8 mouse cellular contexts compared by ENCODE assay signal in the genomic region with DNA sequence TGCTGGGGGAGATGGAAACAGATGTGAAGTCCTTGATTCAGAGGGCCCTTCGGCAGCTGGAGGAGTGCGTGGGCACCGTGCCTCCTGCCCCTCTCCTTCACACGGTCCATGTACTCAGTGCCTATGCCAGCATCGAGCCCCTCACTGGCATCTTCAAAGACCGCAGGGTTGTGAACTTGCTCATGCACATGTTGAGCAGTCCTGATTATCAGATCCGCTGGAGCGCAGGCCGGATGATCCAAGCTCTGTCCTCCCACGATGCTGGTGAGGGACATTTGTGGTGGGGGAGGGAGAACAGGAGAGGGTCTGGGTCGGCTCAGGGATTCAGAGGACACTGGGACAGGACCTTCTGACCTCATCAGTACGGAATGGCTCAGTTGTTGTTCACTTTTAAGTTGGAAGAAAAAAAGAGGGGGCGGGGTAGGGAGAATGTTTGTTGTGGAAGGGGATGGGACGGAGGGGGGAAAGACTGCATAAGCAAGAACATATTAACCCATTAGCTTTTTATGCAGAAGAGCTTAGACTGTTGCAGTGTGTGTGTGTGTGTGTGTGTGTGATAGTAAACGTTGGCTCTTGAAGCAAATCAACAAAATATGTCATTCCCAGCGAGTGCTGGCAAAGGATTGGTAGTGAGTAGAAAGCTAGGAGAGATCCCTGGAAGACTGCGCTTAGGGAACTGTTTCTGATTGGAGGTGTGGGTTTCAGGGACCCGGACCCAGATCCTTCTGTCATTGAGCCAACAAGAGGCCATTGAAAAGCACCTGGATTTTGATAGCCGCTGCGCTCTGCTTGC. TPM values are rescaled to one million over a fixed set of nuclear protein-coding genes. Genes with fewer than 3 reads are reported as not detected.
A peak's percentile ranks its signal among the peaks of the same experiment; 100 is the strongest.
DNase-seq lines count a peak whose midpoint lies in the region; ATAC-seq and TF ChIP-seq lines count a peak whose summit lies in the region.

No protein-coding gene starts in this region.

- ATAC-seq in kidney, embryonic 16.5 days (ENCODE audit: low FRiP score, low TSS enrichment), result no peak
- no peak for ATAC-seq in embryonic facial prominence, embryonic 15.5 days (ENCODE audit: insufficient number of reproducible peaks, low FRiP score, low TSS enrichment, low read depth)
- ATAC-seq in intestine, embryonic 15.5 days, result no peak

- H3K27ac ChIP-seq in kidney, embryonic 16.5 days (ENCODE audit: low read length), result no peak overlapping the region; the same call in 1 of the 2 replicates
- no peak overlapping the region for H3K27ac ChIP-seq in kidney, adult 2 months (ENCODE audit: insufficient read depth, low read depth, low read length)
- peak overlapping the region; percentile 97 for H3K27ac ChIP-seq in embryonic facial prominence, embryonic 15.5 days (replicated peaks)
- H3K27ac ChIP-seq in intestine, embryonic 15.5 days, result no peak overlapping the region
- H3K27ac ChIP-seq in left cerebral cortex, adult 2 months, result no peak overlapping the region

- H3K79me2 ChIP-seq in myocyte (ENCODE audit: control insufficient read depth, insufficient read depth), result peaks cover 5% of the 10 kb centered on the region

- no peak for TF ChIP-seq CTCF in kidney, adult 2 months (conservative IDR thresholded peaks at IDR 0.05; ENCODE audit: insufficient read depth, insufficient read length, low read depth, low read length)
- TF ChIP-seq CTCF in left cerebral cortex, adult 2 months (IDR thresholded peaks at IDR 0.05), result no peak

- whole genome bisulfite sequencing in kidney, embryonic 16.5 days, result 58% methylated on average over 20 of the region's 20 CpGs
- 55% methylated on average over 20 of the region's 20 CpGs for WGBS in kidney, adult 2 months
- WGBS in embryonic facial prominence, embryonic 15.5 days, result 63% methylated on average over 20 of the region's 20 CpGs
- 63% methylated on average over 20 of the region's 20 CpGs for WGBS in intestine, embryonic 15.5 days

- no peak for DNase-seq in kidney, adult 2 months
- DNase-seq in left cerebral cortex, adult 2 months (ENCODE audit: extremely low spot score in 1 of 2, low spot score in 2 of 2), result no peak
- no peak for DNase-seq in natural killer cell, adult 2 months (ENCODE audit: low spot score in 2 of 2)
- no peak for DNase-seq in B cell, adult 2 months

- intact Hi-C loops in left cerebral cortex, adult 2 months (cut with DNase I), result loop anchor here (2.0 kb wide), 1 partner anchor 23 kb away; a partner anchor contains a TSS

- H3K9me3 ChIP-seq in kidney, embryonic 16.5 days (ENCODE audit: low read length), result no peaks in the 10 kb centered on the region
- no peaks in the 10 kb centered on the region for H3K9me3 ChIP-seq in embryonic facial prominence, embryonic 15.5 days (replicated peaks)
- no peaks in the 10 kb centered on the region for H3K9me3 ChIP-seq in intestine, embryonic 15.5 days

- peaks cover 54% of the 10 kb centered on the region for H3K36me3 ChIP-seq in kidney, embryonic 16.5 days (ENCODE audit: insufficient read depth, low read length)
- no peaks in the 10 kb centered on the region for H3K36me3 ChIP-seq in kidney, adult 2 months (ENCODE audit: control insufficient read depth, insufficient read depth, low read length)
- H3K36me3 ChIP-seq in embryonic facial prominence, embryonic 15.5 days, result peaks cover 55% of the 10 kb centered on the region
- peaks cover 35% of the 10 kb centered on the region for H3K36me3 ChIP-seq in intestine, embryonic 15.5 days
- H3K36me3 ChIP-seq in myocyte (ENCODE audit: control insufficient read depth, insufficient read depth), result peaks cover 5% of the 10 kb centered on the region

- peaks cover 47% of the 10 kb centered on the region for H3K4me1 ChIP-seq in kidney, embryonic 16.5 days (ENCODE audit: insufficient read depth, low read length)
- H3K4me1 ChIP-seq in kidney, adult 2 months (ENCODE audit: control insufficient read depth, insufficient read depth, low read length), result peaks cover 2% of the 10 kb centered on the region
- peaks cover 49% of the 10 kb centered on the region for H3K4me1 ChIP-seq in embryonic facial prominence, embryonic 15.5 days
- peaks cover 29% of the 10 kb centered on the region for H3K4me1 ChIP-seq in intestine, embryonic 15.5 days (replicated peaks)

- H3K4me3 ChIP-seq in kidney, embryonic 16.5 days (ENCODE audit: low read length), result peak overlapping the region; percentile 84
- no peak overlapping the region for H3K4me3 ChIP-seq in kidney, adult 2 months (ENCODE audit: insufficient read depth, low read depth, low read length)
- H3K4me3 ChIP-seq in embryonic facial prominence, embryonic 15.5 days (replicated peaks), result peak overlapping the region; percentile 71
- H3K4me3 ChIP-seq in intestine, embryonic 15.5 days (replicated peaks), result peak overlapping the region; percentile 76
- H3K4me3 ChIP-seq in myocyte, result peak overlapping the region; percentile 38
- no peak overlapping the region for H3K4me3 ChIP-seq in left cerebral cortex, adult 2 months

- H3ac ChIP-seq in myocyte (ENCODE audit: control insufficient read depth, insufficient read length), result no peak overlapping the region

- peak overlapping the region; percentile 88 for H3K4me2 ChIP-seq in kidney, embryonic 16.5 days (replicated peaks; ENCODE audit: low read depth, low read length)
- peak overlapping the region; percentile 80 for H3K4me2 ChIP-seq in embryonic facial prominence, embryonic 15.5 days (replicated peaks)
- H3K4me2 ChIP-seq in intestine, embryonic 15.5 days (replicated peaks), result peak overlapping the region; percentile 74
- peak overlapping the region; percentile 45 for H3K4me2 ChIP-seq in myocyte (ENCODE audit: low read depth)

- peak overlapping the region; percentile 92 for H3K9ac ChIP-seq in kidney, embryonic 16.5 days (replicated peaks; ENCODE audit: low read length)
- peak overlapping the region; percentile 73 for H3K9ac ChIP-seq in embryonic facial prominence, embryonic 15.5 days
- H3K9ac ChIP-seq in intestine, embryonic 15.5 days, result peak overlapping the region; percentile 92

- no peak for TF ChIP-seq POLR2A in kidney, adult 2 months (IDR thresholded peaks at IDR 0.05; ENCODE audit: low read depth, low read length)
- no peak for TF ChIP-seq POLR2A in myocyte (IDR thresholded peaks at IDR 0.05; ENCODE audit: insufficient read length, low read depth)

- H3K27me3 ChIP-seq in kidney, embryonic 16.5 days (ENCODE audit: insufficient read depth, low read length), result no peaks in the 10 kb centered on the region
- no peaks in the 10 kb centered on the region for H3K27me3 ChIP-seq in kidney, adult 2 months (replicated peaks; ENCODE audit: control insufficient read depth, insufficient read depth, low read length)
- no peaks in the 10 kb centered on the region for H3K27me3 ChIP-seq in embryonic facial prominence, embryonic 15.5 days
- no peaks in the 10 kb centered on the region for H3K27me3 ChIP-seq in intestine, embryonic 15.5 days (replicated peaks)
- H3K27me3 ChIP-seq in myocyte (ENCODE audit: control insufficient read depth, insufficient read depth, insufficient read length), result no peaks in the 10 kb centered on the region

TF ChIP-seq in myocyte, 11 proteins besides CTCF, POLR2A, EP300 and RAD21 (continues in another document):
- no peak for TF ChIP-seq TCF12 (IDR thresholded peaks at IDR 0.05; ENCODE audit: insufficient read depth, poor library complexity, severe bottlenecking)
- TF ChIP-seq USF1 (IDR thresholded peaks at IDR 0.05; ENCODE audit: low read depth), result no peak
- TF ChIP-seq MYOD1 (IDR thresholded peaks at IDR 0.05; ENCODE audit: control insufficient read depth in 1 of 3, insufficient read length in 2 of 3, low read depth in 2 of 3), result no peak
- TF ChIP-seq SRF (IDR thresholded peaks at IDR 0.05; ENCODE audit: control insufficient read depth, insufficient read length, low read depth), result no peak
- TF ChIP-seq E2F4 (IDR thresholded peaks at IDR 0.05; ENCODE audit: insufficient read depth), result no peak

RNA-seq across cellular contexts. Expression of a gene that starts 1.8 kb away (rescaled TPM):
- polyA plus RNA-seq in kidney, embryonic 16.5 days (2015; fragmentation: Nextera tagmentation; extraction: Ambion mirVana), result 62.2 and 68.2 TPM in 2 replicates
- polyA plus RNA-seq in kidney, adult 2 months (2012; rRNA removed), result 30.2 and 34.0 TPM in 2 replicates
- polyA plus RNA-seq in embryonic facial prominence, embryonic 15.5 days (2015; fragmentation: Nextera tagmentation; extraction: Ambion mirVana), result 64.0 and 64.1 TPM in 2 replicates
- 41.1 and 45.7 TPM in 2 replicates for polyA plus RNA-seq in intestine, embryonic 15.5 days (2015; fragmentation: Nextera tagmentation; extraction: Ambion mirVana)
- polyA plus RNA-seq in myocyte (2012; fragmentation: generic; extraction: Trizol), result 44.4 TPM
- total RNA-seq in left cerebral cortex, adult 2 months (2021), result 10 to 100 TPM; 25.9 to 30.0 TPM

RNA-seq across cellular contexts. Expression of a gene that starts 5.9 kb away (rescaled TPM):
- 118 and 123 TPM in 2 replicates for polyA plus RNA-seq in kidney, embryonic 16.5 days (2015; fragmentation: Nextera tagmentation; extraction: Ambion mirVana)
- polyA plus RNA-seq in kidney, adult 2 months (2012; rRNA removed), result 116 and 134 TPM in 2 replicates
- 92.9 and 95.8 TPM in 2 replicates for polyA plus RNA-seq in embryonic facial prominence, embryonic 15.5 days (2015; fragmentation: Nextera tagmentation; extraction: Ambion mirVana)
- 148 and 156 TPM in 2 replicates for polyA plus RNA-seq in intestine, embryonic 15.5 days (2015; fragmentation: Nextera tagmentation; extraction: Ambion mirVana)
- polyA plus RNA-seq in myocyte (2012; fragmentation: generic; extraction: Trizol), result 248 TPM
- total RNA-seq in left cerebral cortex, adult 2 months (2021), result 10 to 100 TPM; 49.1 to 53.2 TPM

RNA-seq across cellular contexts. Expression of a gene that starts 6.1 kb away (rescaled TPM):
- 49.7 and 58.0 TPM in 2 replicates for polyA plus RNA-seq in kidney, embryonic 16.5 days (2015; fragmentation: Nextera tagmentation; extraction: Ambion mirVana)
- polyA plus RNA-seq in kidney, adult 2 months (2012; rRNA removed), result 60.7 and 62.8 TPM in 2 replicates
- 23.4 and 24.5 TPM in 2 replicates for polyA plus RNA-seq in embryonic facial prominence, embryonic 15.5 days (2015; fragmentation: Nextera tagmentation; extraction: Ambion mirVana)
- 64.6 and 73.2 TPM in 2 replicates for polyA plus RNA-seq in intestine, embryonic 15.5 days (2015; fragmentation: Nextera tagmentation; extraction: Ambion mirVana)
- polyA plus RNA-seq in myocyte (2012; fragmentation: generic; extraction: Trizol), result 19.2 TPM
- total RNA-seq in left cerebral cortex, adult 2 months (2021), result 10 to 100 TPM; 21.9 to 24.4 TPM

RNA-seq across cellular contexts. Expression of a gene that starts 22.2 kb away (rescaled TPM):
- 69.2 and 69.6 TPM in 2 replicates for polyA plus RNA-seq in kidney, embryonic 16.5 days (2015; fragmentation: Nextera tagmentation; extraction: Ambion mirVana)
- 37.1 and 41.1 TPM in 2 replicates for polyA plus RNA-seq in kidney, adult 2 months (2012; rRNA removed)
- polyA plus RNA-seq in embryonic facial prominence, embryonic 15.5 days (2015; fragmentation: Nextera tagmentation; extraction: Ambion mirVana), result 61.9 and 64.9 TPM in 2 replicates
- polyA plus RNA-seq in intestine, embryonic 15.5 days (2015; fragmentation: Nextera tagmentation; extraction: Ambion mirVana), result 56.4 and 58.4 TPM in 2 replicates
- 45.8 TPM for polyA plus RNA-seq in myocyte (2012; fragmentation: generic; extraction: Trizol)
- 10 to 100 TPM; 14.9 to 15.7 TPM for total RNA-seq in left cerebral cortex, adult 2 months (2021)

RNA-seq across cellular contexts. Expression of a gene that starts 22.6 kb away (rescaled TPM):
- 153 and 157 TPM in 2 replicates for polyA plus RNA-seq in kidney, embryonic 16.5 days (2015; fragmentation: Nextera tagmentation; extraction: Ambion mirVana)
- 8.1 and 9.4 TPM in 2 replicates for polyA plus RNA-seq in kidney, adult 2 months (2012; rRNA removed)
- polyA plus RNA-seq in embryonic facial prominence, embryonic 15.5 days (2015; fragmentation: Nextera tagmentation; extraction: Ambion mirVana), result 156 and 161 TPM in 2 replicates
- 61.8 and 66.2 TPM in 2 replicates for polyA plus RNA-seq in intestine, embryonic 15.5 days (2015; fragmentation: Nextera tagmentation; extraction: Ambion mirVana)
- 15.6 TPM for polyA plus RNA-seq in myocyte (2012; fragmentation: generic; extraction: Trizol)
- total RNA-seq in left cerebral cortex, adult 2 months (2021), result 1 to 10 TPM; 8.3 to 9.4 TPM

Comparison
In these comparisons a context has a peak if more than half of its experiments do, and no peak if none do; other contexts are left out.
1. H3K4me3 ChIP-seq: peak in kidney, embryonic 16.5 days (single experiment), embryonic facial prominence, embryonic 15.5 days (single experiment), intestine, embryonic 15.5 days (single experiment) and myocyte (single experiment); none in kidney, adult 2 months (single experiment) and left cerebral cortex, adult 2 months (single experiment).
2. Peak in every context shown above with its lines, with median percentiles within 50 percentile points of each other: H3K4me2 ChIP-seq and H3K9ac ChIP-seq.